Mouse (Mus musculus) liver, embryonic 12.5 days (tissue): ENCODE measurements around the gene St3gal6. TPM values are rescaled to one million over a fixed set of nuclear protein-coding genes. Genes with fewer than 3 reads are reported as not detected.

Experiments
- ATAC-seq: fragments of 200-750 bp; cut with Nextera tagmentation; 2 replicates; pipeline ENCODE4 v1.8.0; 2017; ENCODE audit warnings: moderate number of reproducible peaks, mild to moderate bottlenecking, moderate library complexity
- H3K27ac ChIP-seq: fragments of 300-500 bp; sonication (generic); 2 replicates; pipeline ENCODE4 v1.5.1; 2016; ENCODE audit warnings: mild to moderate bottlenecking
- H3K27me3 ChIP-seq: fragments of 300-500 bp; sonication (generic); replicated peaks from 2 replicates; pipeline ENCODE4 v1.6.1; 2016; ENCODE audit warnings: mild to moderate bottlenecking, moderate library complexity
- H3K36me3 ChIP-seq: fragments of 300-500 bp; sonication (generic); 2 replicates; pipeline ENCODE4 v1.6.1; 2016; ENCODE audit warnings: mild to moderate bottlenecking, moderate library complexity
- H3K4me1 ChIP-seq: fragments of 300-500 bp; sonication (generic); 2 replicates; pipeline ENCODE4 v1.6.1; 2016
- H3K4me2 ChIP-seq: fragments of 300-500 bp; sonication (generic); 2 replicates; pipeline ENCODE4 v1.6.1; 2016; ENCODE audit warnings: mild to moderate bottlenecking, moderate library complexity
- H3K4me3 ChIP-seq: fragments of 300-500 bp; sonication (generic); 2 replicates; pipeline ENCODE4 v1.5.1; 2016; ENCODE audit warnings: mild to moderate bottlenecking, moderate library complexity
- H3K9ac ChIP-seq: fragments of 300-500 bp; sonication (generic); 2 replicates; pipeline ENCODE4 v1.6.1; 2016; ENCODE audit warnings: mild to moderate bottlenecking, moderate library complexity
- H3K9me3 ChIP-seq: fragments of 300-500 bp; sonication (generic); replicated peaks from 2 replicates; pipeline ENCODE4 v1.6.1; 2016; ENCODE audit warnings: mild to moderate bottlenecking, moderate library complexity
- WGBS: fragments of 180-500 bp; shearing (Covaris S2); methylation state at CpG from one replicate; pipeline ENCODE4 v1.1.7; 2016; ENCODE audit not compliant: insufficient replicate concordance; 5-methylcytosine and 5-hydroxymethylcytosine counted together
- polyA plus RNA-seq: library from polyadenylated mRNA; unstranded; fragments of >200 nt; fragmentation: Nextera tagmentation; extraction: Ambion mirVana; gene quantifications from 2 replicates; pipeline ENCODE4 v1.2.1, GENCODE M21; 2016

The St3gal6 gene
- polyA plus RNA-seq, 1 experiment from 2014 or later, result 60.1 TPM

DNA sequence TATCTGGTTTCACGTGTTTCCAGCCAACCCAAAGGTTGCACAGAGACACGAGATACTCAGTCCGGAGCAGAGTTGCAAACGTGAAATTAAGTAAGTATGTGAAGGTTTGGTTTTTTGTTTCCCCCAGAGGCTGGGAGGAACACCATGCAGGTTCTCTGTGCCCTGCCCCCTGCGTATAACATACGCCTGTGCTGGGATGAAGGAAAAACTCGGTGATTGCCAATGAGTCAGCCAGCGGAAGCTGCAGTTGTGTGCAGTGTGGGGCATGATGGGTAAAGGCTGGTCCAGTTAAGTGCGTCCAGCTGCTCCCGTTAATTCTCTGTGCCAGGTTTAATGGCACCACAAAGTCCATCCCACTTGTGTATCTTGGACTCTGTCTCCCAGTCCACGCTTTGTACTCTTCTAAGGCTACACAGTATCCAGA is 4.4 kb downstream of the St3gal6 start:
- ATAC-seq, result peak; percentile 73
- Histone ChIP-seq H3K9ac (peak overlapping the region; percentile 92), H3K4me3 (peak overlapping the region; percentile 81), H3K27ac (peak overlapping the region; percentile 92), H3K27me3 (no peaks in the 10 kb centered on the region), H3K9me3 (no peaks in the 10 kb centered on the region), H3K4me2 (peak overlapping the region; percentile 92), H3K4me1 (peaks cover 76% of the 10 kb centered on the region), H3K36me3 (peaks cover 5% of the 10 kb centered on the region; the same call in 1 of the 2 replicates)
- 30% methylated on average over 11 of the region's 11 CpGs for WGBS

DNA sequence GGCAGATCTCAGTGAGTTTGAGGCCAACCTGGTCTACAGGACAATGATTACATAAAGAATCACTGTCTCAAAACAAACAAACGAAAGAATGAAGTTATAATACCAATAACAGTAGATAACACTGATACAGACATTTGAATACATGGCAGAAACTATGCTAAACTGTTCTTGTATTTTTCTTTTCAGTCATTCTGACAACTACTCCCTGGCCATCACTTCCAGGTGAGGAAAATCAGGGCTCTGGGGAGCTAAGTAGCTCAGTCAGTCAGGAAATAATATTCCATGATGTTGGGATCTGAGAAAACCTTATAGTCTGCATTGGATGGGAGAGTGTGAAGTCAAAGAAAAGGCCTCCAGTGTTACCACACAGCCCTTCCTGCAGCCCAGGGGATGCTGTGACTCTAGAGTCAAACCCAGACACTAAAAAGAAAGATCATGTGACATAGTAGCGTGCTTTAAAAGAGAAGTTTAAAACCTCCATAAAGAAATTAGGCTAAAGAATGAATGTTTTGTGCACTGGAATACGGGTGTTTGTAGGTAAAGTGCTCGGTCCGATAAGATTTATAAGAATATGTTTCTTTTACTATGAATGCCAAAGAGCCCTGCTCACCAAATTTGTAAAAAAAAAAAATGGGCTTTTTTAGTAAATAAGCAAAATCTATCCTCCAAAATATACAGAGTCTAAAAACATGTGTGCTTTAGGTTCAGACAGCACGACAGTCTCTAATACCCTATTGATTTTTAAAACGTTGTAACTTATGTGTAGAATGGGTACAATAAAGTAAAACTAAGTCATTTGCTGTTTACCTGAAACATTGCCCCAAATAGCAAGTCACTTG is 6.9 kb downstream of the St3gal6 start:
- WGBS, result 83% methylated on average over 7 of the region's 7 CpGs
- H3K36me3 ChIP-seq, result peaks cover 20% of the 10 kb centered on the region
- no peak for ATAC-seq
- H3K4me3 ChIP-seq, result no peak overlapping the region
- H3K4me2 ChIP-seq, result peak overlapping the region; percentile 92; the same call in 1 of the 2 replicates
- no peaks in the 10 kb centered on the region for H3K27me3 ChIP-seq
- H3K4me1 ChIP-seq, result peaks cover 86% of the 10 kb centered on the region
- H3K9ac ChIP-seq, result no peak overlapping the region
- H3K27ac ChIP-seq, result peak overlapping the region; percentile 52
- no peaks in the 10 kb centered on the region for H3K9me3 ChIP-seq

DNA sequence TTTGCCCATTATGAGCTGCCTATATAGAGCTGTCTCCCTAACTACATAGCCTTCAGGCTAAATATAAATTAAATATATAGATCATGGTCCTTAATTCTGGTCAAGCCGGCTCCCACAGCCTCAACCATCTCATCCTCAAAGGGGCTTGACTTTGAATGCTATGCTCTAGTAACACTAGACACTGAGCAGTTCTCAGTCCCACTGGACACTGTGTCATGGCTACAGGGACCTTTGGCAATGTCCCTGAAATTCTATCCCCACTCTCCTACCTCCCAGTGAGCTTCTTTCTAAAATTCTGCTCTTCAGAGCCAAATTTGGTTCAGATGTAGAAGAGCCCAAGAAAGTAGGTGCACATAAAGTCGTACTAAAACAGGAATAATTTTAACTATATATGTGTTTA is 7.9 kb downstream of the St3gal6 start:
- Histone ChIP-seq H3K4me3 (no peak overlapping the region), H3K36me3 (peaks cover 30% of the 10 kb centered on the region), H3K9me3 (no peaks in the 10 kb centered on the region), H3K9ac (no peak overlapping the region), H3K4me1 (peaks cover 85% of the 10 kb centered on the region), H3K27me3 (no peaks in the 10 kb centered on the region), H3K4me2 (no peak overlapping the region), H3K27ac (peak overlapping the region; percentile 69)
- no peak for ATAC-seq
- 83% methylated on average over 2 of the region's 2 CpGs for WGBS

DNA sequence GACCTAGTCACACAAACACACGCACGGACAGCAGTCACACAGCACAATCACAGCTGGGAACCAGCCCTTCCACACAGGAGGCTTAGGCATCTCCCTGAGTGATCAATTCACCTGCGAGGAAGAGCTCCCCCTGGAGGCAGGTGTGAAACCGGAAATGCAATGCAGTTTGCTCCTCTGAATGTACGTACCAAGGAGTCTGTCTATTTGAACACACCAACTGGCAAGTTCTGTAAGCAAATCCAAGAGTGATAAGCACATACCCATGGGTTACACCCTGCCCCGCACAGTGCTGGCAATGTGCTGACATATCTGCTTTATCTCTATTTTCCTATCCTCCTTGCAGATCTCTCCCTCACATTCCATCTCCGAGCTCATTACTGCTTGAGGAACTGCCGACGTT is 9.5 kb downstream of the St3gal6 start:
- H3K4me1 ChIP-seq, result peaks cover 77% of the 10 kb centered on the region
- H3K27me3 ChIP-seq, result no peaks in the 10 kb centered on the region
- H3K9ac ChIP-seq, result peak overlapping the region; percentile 41; the same call in 1 of the 2 replicates
- H3K4me3 ChIP-seq, result peak overlapping the region; percentile 9
- no peaks in the 10 kb centered on the region for H3K9me3 ChIP-seq
- H3K4me2 ChIP-seq, result peak overlapping the region; percentile 52
- 41% methylated on average over 9 of the region's 9 CpGs for WGBS
- peak overlapping the region; percentile 83 for H3K27ac ChIP-seq
- peak; percentile 94 for ATAC-seq
- peaks cover 33% of the 10 kb centered on the region for H3K36me3 ChIP-seq

DNA sequence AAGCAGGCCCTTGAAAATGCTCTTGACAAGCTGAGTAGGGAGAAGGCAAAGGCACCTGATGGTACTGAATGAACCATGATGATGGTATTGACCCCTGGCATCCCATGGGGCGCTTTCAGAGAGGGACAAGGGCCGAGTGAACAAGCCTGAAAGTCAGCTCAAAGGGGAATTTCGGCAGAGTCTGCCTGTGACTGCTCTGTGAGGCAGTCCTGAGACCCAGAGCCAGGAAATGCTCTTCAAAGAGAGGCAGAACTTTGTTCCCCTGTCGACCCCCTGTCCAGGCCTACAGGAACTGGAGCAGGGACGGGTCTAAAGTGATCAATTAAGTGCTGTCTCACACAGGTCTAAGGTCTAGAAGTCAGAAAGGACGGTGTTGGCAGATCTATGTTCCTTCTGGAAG is 10.3 kb downstream of the St3gal6 start:
- Histone ChIP-seq H3K27me3 (no peaks in the 10 kb centered on the region), H3K4me1 (peaks cover 76% of the 10 kb centered on the region), H3K9me3 (no peaks in the 10 kb centered on the region), H3K9ac (0 out of 2 replicates have a peak overlapping the region, but pooled peaks have one; percentile 9), H3K27ac (peak overlapping the region; percentile 83), H3K4me2 (peak overlapping the region; percentile 52; the same call in 1 of the 2 replicates), H3K36me3 (peaks cover 33% of the 10 kb centered on the region), H3K4me3 (no peak overlapping the region)
- 49% methylated on average over 6 of the region's 6 CpGs for WGBS
- ATAC-seq, result no peak

DNA sequence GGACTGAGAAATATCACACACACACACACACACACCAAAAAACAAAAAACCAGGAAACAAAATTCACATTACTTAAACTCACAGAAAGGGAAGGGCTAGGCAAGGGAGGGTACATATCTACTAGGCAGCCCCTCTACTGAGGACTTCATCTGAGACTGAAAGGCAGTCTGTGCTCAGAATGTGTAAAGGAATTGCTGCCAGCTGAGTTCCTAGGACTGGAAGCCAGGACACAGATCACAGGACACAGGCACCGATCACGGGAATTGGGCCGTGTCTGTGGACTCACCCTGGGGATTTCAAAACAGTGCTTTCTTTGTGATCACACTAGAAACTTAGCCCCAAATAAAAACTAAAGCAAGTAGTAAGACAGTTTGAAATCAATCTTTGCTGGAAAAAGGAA is 11.2 kb downstream of the St3gal6 start:
- WGBS, result 87% methylated on average over 3 of the region's 3 CpGs
- ATAC-seq, result no peak

DNA sequence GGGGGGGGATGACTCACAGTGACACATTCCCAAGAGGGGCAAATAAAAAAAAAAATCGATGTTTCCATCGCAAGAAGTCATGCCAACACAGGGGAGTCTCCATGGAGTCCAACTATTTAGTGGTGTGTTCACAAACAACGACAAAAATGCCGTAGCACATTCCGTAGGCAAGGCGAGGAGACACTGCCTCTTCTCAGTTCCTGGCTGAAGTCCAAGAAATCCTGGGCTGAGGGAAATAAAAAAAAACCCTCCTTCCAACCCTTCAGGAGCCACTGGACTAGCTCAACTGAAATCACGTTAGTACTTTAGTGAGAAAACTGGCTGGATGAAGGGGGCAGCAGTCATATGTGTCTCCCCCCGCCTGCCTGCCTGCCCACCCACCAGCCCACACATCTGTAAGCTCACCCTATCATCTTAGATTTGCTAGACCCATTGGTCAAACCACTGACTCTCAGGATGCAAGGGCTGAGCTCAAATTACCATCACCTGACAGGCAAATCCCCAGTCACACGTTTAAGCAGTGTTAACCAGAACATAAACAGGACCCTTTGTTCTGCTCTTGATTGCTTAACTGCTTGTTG is 11.8 kb downstream of the St3gal6 start:
- Histone ChIP-seq H3K9ac (no peak overlapping the region), H3K4me3 (no peak overlapping the region), H3K4me2 (no peak overlapping the region), H3K9me3 (no peaks in the 10 kb centered on the region), H3K4me1 (peaks cover 68% of the 10 kb centered on the region), H3K36me3 (peaks cover 41% of the 10 kb centered on the region), H3K27ac (peak overlapping the region; percentile 10; the same call in 1 of the 2 replicates), H3K27me3 (no peaks in the 10 kb centered on the region)
- no peak for ATAC-seq
- 67% methylated on average over 9 of the region's 9 CpGs for WGBS

More for the DNA sequence above, 11.2 kb downstream of the St3gal6 start:
- Histone ChIP-seq H3K36me3 (peaks cover 35% of the 10 kb centered on the region), H3K9ac (peak overlapping the region; percentile 29), H3K27me3 (no peaks in the 10 kb centered on the region), H3K4me3 (no peak overlapping the region), H3K27ac (peak overlapping the region; percentile 83), H3K4me1 (peaks cover 69% of the 10 kb centered on the region), H3K9me3 (no peaks in the 10 kb centered on the region), H3K4me2 (no peak overlapping the region)

DNA sequence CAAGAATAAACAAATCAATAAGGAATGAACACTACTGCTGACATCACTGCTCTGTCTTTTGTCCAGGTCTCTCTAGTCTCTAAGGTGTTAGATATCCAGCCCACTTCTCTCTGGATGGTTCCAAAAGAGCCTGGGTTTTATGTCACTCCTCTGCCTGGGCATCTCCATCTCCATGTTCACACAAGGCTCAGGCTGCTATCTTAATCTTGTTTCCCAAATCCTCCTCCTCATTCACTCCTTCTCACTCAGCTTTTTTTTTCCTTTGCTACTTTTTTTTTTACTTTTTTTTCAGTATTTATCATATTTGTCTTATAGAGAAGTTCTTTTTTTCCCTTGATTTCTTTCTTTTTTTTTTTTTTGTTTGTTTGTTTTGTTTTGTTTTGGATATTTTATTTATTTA is 19.1 kb downstream of the St3gal6 start:
- Histone ChIP-seq H3K4me1 (peaks cover 71% of the 10 kb centered on the region), H3K9ac (no peak overlapping the region), H3K36me3 (peaks cover 64% of the 10 kb centered on the region), H3K27me3 (no peaks in the 10 kb centered on the region), H3K4me3 (no peak overlapping the region), H3K4me2 (no peak overlapping the region), H3K9me3 (no peaks in the 10 kb centered on the region), H3K27ac (0 out of 2 replicates have a peak overlapping the region, but pooled peaks have one; percentile 40)
- ATAC-seq, result no peak

DNA sequence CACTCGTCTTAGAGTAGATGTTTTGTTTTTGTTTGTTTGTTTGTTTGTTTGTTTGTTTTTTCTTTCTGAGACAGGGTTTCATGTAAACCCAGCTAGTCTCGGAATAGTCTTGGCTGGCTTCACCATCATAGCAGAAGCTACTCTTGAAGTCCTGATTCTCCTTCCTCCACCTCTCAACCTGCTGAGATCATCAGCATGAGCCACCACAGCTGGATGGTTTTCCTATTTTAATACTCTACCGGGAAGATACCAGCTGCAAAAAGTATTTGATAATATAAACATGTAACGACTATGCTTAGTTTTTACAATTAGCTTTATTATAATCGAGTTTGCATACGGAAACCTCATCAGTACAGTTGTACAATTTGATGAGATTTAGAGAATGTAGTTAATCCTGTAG is 21.5 kb downstream of the St3gal6 start:
- Histone ChIP-seq H3K27me3 (no peaks in the 10 kb centered on the region), H3K36me3 (peaks cover 59% of the 10 kb centered on the region), H3K27ac (peak overlapping the region; percentile 79), H3K9ac (peak overlapping the region; percentile 18; the same call in 1 of the 2 replicates), H3K4me2 (peak overlapping the region; percentile 33; the same call in 1 of the 2 replicates), H3K4me3 (no peak overlapping the region), H3K4me1 (peaks cover 81% of the 10 kb centered on the region), H3K9me3 (no peaks in the 10 kb centered on the region)
- no peak for ATAC-seq
- WGBS, result 55% methylated on average over 6 of the region's 6 CpGs

DNA sequence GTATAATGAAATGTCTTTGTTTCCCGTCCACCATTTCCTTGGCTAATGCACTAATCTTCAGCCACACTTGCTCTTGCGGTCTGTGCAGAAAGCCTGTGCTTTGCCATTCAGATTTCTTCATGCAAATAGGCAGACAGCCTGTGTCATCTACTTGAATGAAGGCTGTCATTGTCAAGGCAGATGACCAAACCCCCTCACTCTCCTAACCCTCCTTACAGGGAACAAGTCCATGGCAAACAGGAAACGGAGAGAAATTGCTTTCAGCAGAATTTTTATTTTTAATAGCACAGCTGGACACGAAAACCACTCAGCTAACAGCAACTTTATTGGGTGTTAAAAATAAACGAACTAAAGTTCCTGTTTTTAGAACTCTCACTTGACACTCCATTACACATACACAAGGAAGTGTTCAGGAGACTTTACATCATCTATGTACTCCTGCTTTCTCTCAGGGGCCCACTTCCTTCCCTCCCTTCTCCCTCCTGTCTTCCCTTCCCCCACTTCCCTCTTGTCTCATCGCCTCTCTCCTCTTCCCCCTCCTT is 22.2 kb downstream of the St3gal6 start:
- Histone ChIP-seq H3K36me3 (peaks cover 56% of the 10 kb centered on the region), H3K27ac (peak overlapping the region; percentile 79), H3K4me1 (peaks cover 84% of the 10 kb centered on the region), H3K4me2 (peak overlapping the region; percentile 33), H3K9me3 (no peaks in the 10 kb centered on the region), H3K27me3 (no peaks in the 10 kb centered on the region), H3K4me3 (no peak overlapping the region), H3K9ac (peak overlapping the region; percentile 22; the same call in 1 of the 2 replicates)
- WGBS, result 16% methylated on average over 6 of the region's 6 CpGs
- ATAC-seq, result 0 out of 2 replicates have a peak, but pooled peaks have one; percentile 6

DNA sequence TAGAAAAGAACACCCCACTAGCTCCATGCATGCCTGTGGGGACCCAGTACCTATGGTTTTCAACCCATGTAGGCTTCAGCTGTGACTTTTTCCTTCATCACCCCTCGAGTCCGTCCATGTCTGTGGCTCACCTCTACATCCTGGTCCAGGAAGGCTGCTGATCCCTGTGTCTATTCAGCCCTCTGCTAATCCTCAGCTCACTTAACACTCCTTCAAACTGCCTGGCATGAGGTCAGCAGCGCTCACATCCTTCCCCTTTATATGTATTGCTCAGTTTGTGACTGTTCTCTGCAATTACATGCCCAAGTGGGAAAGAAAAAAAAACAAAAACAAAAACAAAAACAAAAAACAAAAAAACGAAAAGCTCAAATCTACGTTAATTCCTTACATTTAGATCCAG is 24.4 kb downstream of the St3gal6 start:
- no peak for ATAC-seq
- peaks cover 89% of the 10 kb centered on the region for H3K4me1 ChIP-seq
- no peaks in the 10 kb centered on the region for H3K9me3 ChIP-seq
- peak overlapping the region; percentile 97 for H3K27ac ChIP-seq
- no peak overlapping the region for H3K4me3 ChIP-seq
- H3K9ac ChIP-seq, result peak overlapping the region; percentile 42; the same call in 1 of the 2 replicates
- no peak overlapping the region; the same call in 1 of the 2 replicates for H3K4me2 ChIP-seq
- H3K36me3 ChIP-seq, result peaks cover 46% of the 10 kb centered on the region
- 68% methylated on average over 5 of the region's 5 CpGs for WGBS
- no peaks in the 10 kb centered on the region for H3K27me3 ChIP-seq

DNA sequence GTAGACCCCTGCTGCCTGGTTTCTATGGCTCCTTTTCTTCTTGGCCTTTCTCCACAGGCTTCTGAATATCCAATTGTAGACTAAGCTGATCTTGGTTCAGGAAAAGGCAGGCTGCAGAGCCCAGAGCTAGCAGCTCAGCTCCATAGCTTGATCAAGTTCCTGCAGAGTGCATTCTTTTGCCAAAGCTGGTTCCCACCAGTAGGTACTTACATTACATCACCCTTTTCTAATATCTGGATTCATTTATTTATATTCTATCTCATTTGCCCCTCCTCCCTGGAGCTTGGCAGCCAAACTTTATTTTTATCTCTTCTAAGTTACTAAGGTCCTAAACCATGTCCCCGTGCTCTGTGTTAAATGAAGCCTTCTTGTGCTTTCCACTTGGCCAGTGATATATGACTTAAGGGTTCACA is 24.9 kb downstream of the St3gal6 start:
- Histone ChIP-seq H3K27ac (peak overlapping the region; percentile 97), H3K9me3 (no peaks in the 10 kb centered on the region), H3K4me2 (peak overlapping the region; percentile 13; the same call in 1 of the 2 replicates), H3K27me3 (no peaks in the 10 kb centered on the region), H3K9ac (peak overlapping the region; percentile 55), H3K4me3 (no peak overlapping the region), H3K4me1 (peaks cover 89% of the 10 kb centered on the region), H3K36me3 (peaks cover 46% of the 10 kb centered on the region)
- ATAC-seq, result no peak
- 36% methylated on average over 1 of the region's 1 CpGs for WGBS
